In genomic region chr1:186255476-186256080, GRCm38 (mm10) we compare ENCODE assay signal across 16 mouse cellular contexts.
DNase-seq lines count a peak whose midpoint lies in the region; ATAC-seq and TF ChIP-seq lines count a peak whose summit lies in the region.
"Had no signal": no experiment of that assay in that cellular context is flagged by ENCODE, and none has a peak within 500 bp of the region (broad histone marks: within the 10 kb centered on the region; RNA-seq: fewer than 3 reads in every experiment).

No protein-coding gene starts in this region.

- no peaks in the 10 kb centered on the region for H3K36me3 ChIP-seq in forebrain, embryonic 10.5 days (replicated peaks)
- H3K36me3 ChIP-seq in forebrain, embryonic 16.5 days (ENCODE audit: control insufficient read depth, insufficient read depth), result no peaks in the 10 kb centered on the region
- no peaks in the 10 kb centered on the region for H3K36me3 ChIP-seq in hindbrain, postnatal 0 days (ENCODE audit: insufficient read depth, low read length)
- no peaks in the 10 kb centered on the region for H3K36me3 ChIP-seq in hindbrain, embryonic 13.5 days
- H3K36me3 ChIP-seq in midbrain, postnatal 0 days (ENCODE audit: insufficient read depth, low read length), result no peaks in the 10 kb centered on the region
- H3K36me3 ChIP-seq in midbrain, embryonic 11.5 days (ENCODE audit: control insufficient read depth, insufficient read depth, low read length), result no peaks in the 10 kb centered on the region
- no peaks in the 10 kb centered on the region for H3K36me3 ChIP-seq in limb, embryonic 13.5 days
- H3K36me3 ChIP-seq: heart, embryonic 12.5 days; intestine, embryonic 15.5 days; kidney, embryonic 15.5 days; liver, embryonic 13.5 days had no signal

- TF ChIP-seq CTCF in hindbrain, postnatal 0 days (IDR thresholded peaks at IDR 0.05; ENCODE audit: low read depth), result no peak
- no peak for TF ChIP-seq CTCF in midbrain, postnatal 0 days (IDR thresholded peaks at IDR 0.05)
- no peak for TF ChIP-seq CTCF in gastrocnemius, adult 2 months (IDR thresholded peaks at IDR 0.05)

- H3K4me1 ChIP-seq in forebrain, embryonic 10.5 days, result peaks cover 53% of the 10 kb centered on the region
- no peaks in the 10 kb centered on the region for H3K4me1 ChIP-seq in forebrain, embryonic 16.5 days (replicated peaks; ENCODE audit: control insufficient read depth, insufficient read depth, low read length)
- peaks cover 7% of the 10 kb centered on the region; the same call in 1 of the 2 replicates for H3K4me1 ChIP-seq in hindbrain, postnatal 0 days (ENCODE audit: insufficient read depth, low read length)
- H3K4me1 ChIP-seq in hindbrain, embryonic 13.5 days (replicated peaks), result peaks cover 8% of the 10 kb centered on the region; the same call in 1 of the 2 replicates
- no peaks in the 10 kb centered on the region for H3K4me1 ChIP-seq in midbrain, postnatal 0 days (ENCODE audit: insufficient read depth, low read length)
- peaks cover 3% of the 10 kb centered on the region for H3K4me1 ChIP-seq in midbrain, embryonic 11.5 days (ENCODE audit: control insufficient read depth, insufficient read depth, low read length)
- H3K4me1 ChIP-seq in limb, embryonic 13.5 days, result peaks cover 35% of the 10 kb centered on the region
- H3K4me1 ChIP-seq: intestine, embryonic 15.5 days; liver, embryonic 13.5 days had no signal

- WGBS in forebrain, embryonic 10.5 days, result 52% methylated on average over 8 of the region's 8 CpGs
- WGBS in forebrain, embryonic 16.5 days, result 63% methylated on average over 8 of the region's 8 CpGs
- 57% methylated on average over 8 of the region's 8 CpGs for WGBS in hindbrain, postnatal 0 days
- 74% methylated on average over 8 of the region's 8 CpGs for WGBS in hindbrain, embryonic 13.5 days
- 57% methylated on average over 8 of the region's 8 CpGs for WGBS in midbrain, postnatal 0 days
- 67% methylated on average over 8 of the region's 8 CpGs for WGBS in midbrain, embryonic 11.5 days
- WGBS in limb, embryonic 13.5 days, result 60% methylated on average over 8 of the region's 8 CpGs

- H3K27ac ChIP-seq in forebrain, embryonic 10.5 days, result peak overlapping the region; percentile 58; the same call in 1 of the 2 replicates
- no peak overlapping the region for H3K27ac ChIP-seq in forebrain, embryonic 16.5 days (ENCODE audit: low read length)
- H3K27ac ChIP-seq in hindbrain, postnatal 0 days, result no peak overlapping the region
- no peak overlapping the region for H3K27ac ChIP-seq in hindbrain, embryonic 13.5 days
- H3K27ac ChIP-seq in midbrain, postnatal 0 days (ENCODE audit: low read depth, low read length), result no peak overlapping the region
- H3K27ac ChIP-seq in midbrain, embryonic 11.5 days (ENCODE audit: low read depth, low read length), result no peak overlapping the region
- H3K27ac ChIP-seq in limb, embryonic 13.5 days, result peak overlapping the region; percentile 10; the same call in 1 of the 2 replicates
- no peak overlapping the region for H3K27ac ChIP-seq in gastrocnemius, adult 2 months
- H3K27ac ChIP-seq: intestine, embryonic 15.5 days; kidney, embryonic 15.5 days; liver, embryonic 13.5 days; stomach, postnatal 0 days had no signal

- intact Hi-C loops in gastrocnemius, adult 2 months (cut with DNase I), result no loop called here

- no peaks in the 10 kb centered on the region for H3K9me3 ChIP-seq in forebrain, embryonic 10.5 days
- H3K9me3 ChIP-seq in forebrain, embryonic 16.5 days (ENCODE audit: control insufficient read depth, low read length), result no peaks in the 10 kb centered on the region
- H3K9me3 ChIP-seq in hindbrain, postnatal 0 days (ENCODE audit: low read length), result no peaks in the 10 kb centered on the region
- H3K9me3 ChIP-seq in hindbrain, embryonic 13.5 days, result no peaks in the 10 kb centered on the region
- H3K9me3 ChIP-seq in midbrain, postnatal 0 days (ENCODE audit: low read length), result no peaks in the 10 kb centered on the region
- H3K9me3 ChIP-seq in midbrain, embryonic 11.5 days (ENCODE audit: control insufficient read depth, low read length), result no peaks in the 10 kb centered on the region
- no peaks in the 10 kb centered on the region for H3K9me3 ChIP-seq in limb, embryonic 13.5 days
- H3K9me3 ChIP-seq: heart, embryonic 12.5 days; intestine, embryonic 15.5 days; kidney, embryonic 15.5 days; liver, embryonic 13.5 days had no signal

- ATAC-seq in forebrain, embryonic 16.5 days, result no peak
- ATAC-seq in hindbrain, postnatal 0 days, result peak; percentile 38
- ATAC-seq in hindbrain, embryonic 13.5 days (ENCODE audit: low FRiP score), result no peak
- no peak for ATAC-seq in midbrain, postnatal 0 days (ENCODE audit: low FRiP score)
- ATAC-seq in midbrain, embryonic 11.5 days (ENCODE audit: low FRiP score), result no peak
- no peak for ATAC-seq in limb, embryonic 13.5 days (ENCODE audit: low FRiP score, low read depth)
- ATAC-seq: intestine, embryonic 15.5 days had no signal

- no peak for DNase-seq in forebrain, embryonic 10.5 days (ENCODE audit: extremely low spot score, low spot score)
- DNase-seq in hindbrain, postnatal 0 days (ENCODE audit: low spot score), result peak; percentile 67
- peak; percentile 74 for DNase-seq in midbrain, postnatal 0 days (ENCODE audit: low spot score)
- no peak for DNase-seq in midbrain, embryonic 11.5 days (ENCODE audit: low spot score, missing footprints)
- DNase-seq in gastrocnemius, adult 2 months, result no peak
- DNase-seq: gastrocnemius, postnatal 25 days; liver, embryonic 13.5 days; lung, postnatal 10 days; thymus, postnatal 25 days had no signal

- H3K9ac ChIP-seq in forebrain, embryonic 16.5 days (replicated peaks; ENCODE audit: low read depth, low read length), result no peak overlapping the region
- H3K9ac ChIP-seq in hindbrain, postnatal 0 days (replicated peaks; ENCODE audit: low read length), result no peak overlapping the region
- no peak overlapping the region for H3K9ac ChIP-seq in hindbrain, embryonic 13.5 days
- H3K9ac ChIP-seq in midbrain, postnatal 0 days (replicated peaks; ENCODE audit: low read length, poor library complexity, severe bottlenecking), result no peak overlapping the region
- no peak overlapping the region for H3K9ac ChIP-seq in midbrain, embryonic 11.5 days (ENCODE audit: low read length)
- H3K9ac ChIP-seq in limb, embryonic 13.5 days, result no peak overlapping the region
- H3K9ac ChIP-seq: heart, embryonic 12.5 days; intestine, embryonic 15.5 days; kidney, embryonic 15.5 days; liver, embryonic 13.5 days had no signal

- no peak overlapping the region for H3K4me2 ChIP-seq in forebrain, embryonic 16.5 days (ENCODE audit: low read length)
- H3K4me2 ChIP-seq in hindbrain, postnatal 0 days (ENCODE audit: low read depth, low read length), result no peak overlapping the region
- no peak overlapping the region for H3K4me2 ChIP-seq in hindbrain, embryonic 13.5 days
- H3K4me2 ChIP-seq in midbrain, postnatal 0 days (ENCODE audit: low read depth, low read length, poor library complexity, severe bottlenecking), result no peak overlapping the region
- H3K4me2 ChIP-seq in midbrain, embryonic 11.5 days, result no peak overlapping the region
- no peak overlapping the region for H3K4me2 ChIP-seq in limb, embryonic 13.5 days (replicated peaks)
- H3K4me2 ChIP-seq: heart, embryonic 12.5 days; intestine, embryonic 15.5 days; kidney, embryonic 15.5 days; liver, embryonic 13.5 days had no signal

- no peaks in the 10 kb centered on the region for H3K27me3 ChIP-seq in forebrain, embryonic 10.5 days (ENCODE audit: poor library complexity, severe bottlenecking)
- no peaks in the 10 kb centered on the region for H3K27me3 ChIP-seq in forebrain, embryonic 16.5 days (replicated peaks; ENCODE audit: control insufficient read depth, insufficient read depth, low read length)
- H3K27me3 ChIP-seq in hindbrain, postnatal 0 days (ENCODE audit: insufficient read depth, low read length), result no peaks in the 10 kb centered on the region
- H3K27me3 ChIP-seq in hindbrain, embryonic 13.5 days, result no peaks in the 10 kb centered on the region
- H3K27me3 ChIP-seq in midbrain, postnatal 0 days (ENCODE audit: insufficient read depth, low read length), result no peaks in the 10 kb centered on the region
- no peaks in the 10 kb centered on the region for H3K27me3 ChIP-seq in midbrain, embryonic 11.5 days (ENCODE audit: control insufficient read depth, insufficient read depth, low read length)
- no peaks in the 10 kb centered on the region for H3K27me3 ChIP-seq in limb, embryonic 13.5 days
- H3K27me3 ChIP-seq: heart, embryonic 12.5 days; intestine, embryonic 15.5 days; kidney, embryonic 15.5 days; liver, embryonic 13.5 days had no signal

- no peak overlapping the region for H3K4me3 ChIP-seq in forebrain, embryonic 10.5 days
- no peak overlapping the region for H3K4me3 ChIP-seq in forebrain, embryonic 16.5 days (replicated peaks; ENCODE audit: low read length)
- no peak overlapping the region for H3K4me3 ChIP-seq in hindbrain, postnatal 0 days (ENCODE audit: low read length)
- H3K4me3 ChIP-seq in hindbrain, embryonic 13.5 days, result no peak overlapping the region
- H3K4me3 ChIP-seq in midbrain, postnatal 0 days (ENCODE audit: low read depth, low read length), result no peak overlapping the region
- no peak overlapping the region for H3K4me3 ChIP-seq in midbrain, embryonic 11.5 days (ENCODE audit: low read depth, low read length)
- H3K4me3 ChIP-seq in limb, embryonic 13.5 days, result no peak overlapping the region
- H3K4me3 ChIP-seq in gastrocnemius, adult 2 months, result no peak overlapping the region
- H3K4me3 ChIP-seq: heart, embryonic 12.5 days; intestine, embryonic 15.5 days; kidney, embryonic 15.5 days; liver, embryonic 13.5 days had no signal

Comparison
In these comparisons a context has a peak if more than half of its experiments do, and no peak if none do; other contexts are left out.
1. DNase-seq: peak in hindbrain, postnatal 0 days (single experiment) and midbrain, postnatal 0 days (single experiment); none in forebrain, embryonic 10.5 days (single experiment), midbrain, embryonic 11.5 days (single experiment) and gastrocnemius, adult 2 months (single experiment).
2. H3K27ac ChIP-seq: peak in forebrain, embryonic 10.5 days (single experiment) and limb, embryonic 13.5 days (single experiment); none in forebrain, embryonic 16.5 days (single experiment), hindbrain, postnatal 0 days (single experiment), hindbrain, embryonic 13.5 days (single experiment), midbrain, postnatal 0 days (single experiment), midbrain, embryonic 11.5 days (single experiment) and gastrocnemius, adult 2 months (single experiment).